Mouse (Mus musculus) spleen, postnatal 0 days (tissue): ENCODE data around the gene Olfr960. TPM values are rescaled to one million over a fixed set of nuclear protein-coding genes. Genes with fewer than 3 reads are reported as not detected.

ENCODE experiments used
- polyA plus RNA-seq: library from polyadenylated mRNA; unstranded; fragments of >200 nt; fragmentation: Nextera tagmentation; extraction: Ambion mirVana; gene quantifications from 2 replicates; pipeline ENCODE4 v1.2.1, GENCODE M21; 2015

Olfr960 gene
- not detected in 2 replicates for polyA plus RNA-seq

GRCm38 (mm10) chr9:39621073-39621472, at the start of gene Olfr960:
Gene Olfr960 (plus strand): TSS chr9:39621373.

GRCm38 (mm10) chr9:39575469-39575868, 45.7 kb upstream of the Olfr960 start, which contains the start of gene Olfr959:
Gene Olfr959 (minus strand): TSS chr9:39575569.

GRCm38 (mm10) chr9:39603999-39604453, 17.1 kb upstream of the Olfr960 start, which contains the start of gene AW551984:
Gene AW551984 (minus strand): TSS chr9:39604403.

GRCm38 (mm10) chr9:39610355-39610754, 10.8 kb upstream of the Olfr960 start, which contains the start of gene Olfr148:
Gene Olfr148 (plus strand): TSS chr9:39610655.

GRCm38 (mm10) chr9:39644785-39645184, 23.6 kb downstream of the Olfr960 start, which contains the start of gene Olfr961:
Gene Olfr961 (plus strand): TSS chr9:39645085.

GRCm38 (mm10) chr9:39666905-39667304, 45.7 kb downstream of the Olfr960 start, which contains the start of gene Olfr963:
Gene Olfr963 (plus strand): TSS chr9:39667205.

Other genes starting within 250 kb of the Olfr960 start
- gene Olfr951, start 234.0 kb upstream of the Olfr960 start, polyA plus RNA-seq = not detected in 2 replicates
- not detected in 2 replicates for gene Olfr952, start 194.2 kb upstream of the Olfr960 start, polyA plus RNA-seq
- gene Olfr954, start 164.7 kb upstream of the Olfr960 start, polyA plus RNA-seq = not detected in 2 replicates
- gene Olfr955, start 149.4 kb upstream of the Olfr960 start, polyA plus RNA-seq = not detected in 2 replicates
- gene Olfr44, start 127.4 kb upstream of the Olfr960 start, polyA plus RNA-seq = not detected in 2 replicates
- gene Olfr957, start 105.6 kb upstream of the Olfr960 start, polyA plus RNA-seq = not detected in 2 replicates
- gene Olfr958, start 67.3 kb upstream of the Olfr960 start, polyA plus RNA-seq = not detected in 2 replicates
- gene Olfr959, start 45.8 kb upstream of the Olfr960 start, polyA plus RNA-seq = not detected in 2 replicates
- 2.8 and 4.7 TPM in 2 replicates for gene AW551984, start 17.0 kb upstream of the Olfr960 start, polyA plus RNA-seq
- not detected in 2 replicates for gene Olfr148, start 10.7 kb upstream of the Olfr960 start, polyA plus RNA-seq
- gene Olfr961, start 23.7 kb downstream of the Olfr960 start, polyA plus RNA-seq = not detected in 2 replicates
- gene Olfr963, start 45.8 kb downstream of the Olfr960 start, polyA plus RNA-seq = not detected in 2 replicates
- gene Olfr149, start 85.7 kb downstream of the Olfr960 start, polyA plus RNA-seq = not detected in 2 replicates
- not detected in 2 replicates for gene Olfr965, start 90.0 kb downstream of the Olfr960 start, polyA plus RNA-seq
- not detected in 2 replicates for gene Olfr150, start 109.6 kb downstream of the Olfr960 start, polyA plus RNA-seq
- gene Olfr967, start 124.9 kb downstream of the Olfr960 start, polyA plus RNA-seq = not detected in 2 replicates
- gene Olfr968, start 161.9 kb downstream of the Olfr960 start, polyA plus RNA-seq = not detected in 2 replicates
- gene Olfr969, start 169.6 kb downstream of the Olfr960 start, polyA plus RNA-seq = not detected in 2 replicates
- not detected in 2 replicates for gene Olfr970, start 187.5 kb downstream of the Olfr960 start, polyA plus RNA-seq
- not detected in 2 replicates for gene Olfr971, start 215.5 kb downstream of the Olfr960 start, polyA plus RNA-seq
- gene Olfr972, start 245.0 kb downstream of the Olfr960 start, polyA plus RNA-seq = not detected in 2 replicates